Mouse (Mus musculus): Measurements from ENCODE around the gene Sp2. TPM values are rescaled to one million over a fixed set of nuclear protein-coding genes. Genes with fewer than 3 reads are reported as not detected.

The Sp2 gene
- total RNA-seq, 1 experiment from 2014 or later, result 9.8 TPM

GRCm38 (mm10) chr11:96975511-96976378 is 7.0 kb downstream of the Sp2 start:
- no peak for ATAC-seq (ENCODE audit: extremely low read depth, insufficient number of reproducible peaks, low FRiP score, poor library complexity, severe bottlenecking)

GRCm38 (mm10) chr11:96974813-96975212 is 7.9 kb downstream of the Sp2 start:
- ATAC-seq (ENCODE audit: extremely low read depth, insufficient number of reproducible peaks, low FRiP score, poor library complexity, severe bottlenecking), result peak; percentile 15; the same call in 1 of the 2 replicates

- ATAC-seq (ENCODE audit: extremely low read depth, insufficient number of reproducible peaks, low FRiP score, poor library complexity, severe bottlenecking), result no peak
Observed at GRCm38 (mm10) chr11:96973426-96973964, 9.3 kb downstream of the Sp2 start.

GRCm38 (mm10) chr11:96972906-96973305 is 9.9 kb downstream of the Sp2 start:
- ATAC-seq (ENCODE audit: extremely low read depth, insufficient number of reproducible peaks, low FRiP score, poor library complexity, severe bottlenecking), result no peak

GRCm38 (mm10) chr11:96970341-96970740 is 12.4 kb downstream of the Sp2 start:
- ATAC-seq (ENCODE audit: extremely low read depth, insufficient number of reproducible peaks, low FRiP score, poor library complexity, severe bottlenecking), result no peak

GRCm38 (mm10) chr11:96969746-96970145 is 13.0 kb downstream of the Sp2 start:
- no peak for ATAC-seq (ENCODE audit: extremely low read depth, insufficient number of reproducible peaks, low FRiP score, poor library complexity, severe bottlenecking)

- ATAC-seq (ENCODE audit: extremely low read depth, insufficient number of reproducible peaks, low FRiP score, poor library complexity, severe bottlenecking), result no peak
Observed at GRCm38 (mm10) chr11:96969280-96969722, 13.5 kb downstream of the Sp2 start.

GRCm38 (mm10) chr11:96968476-96968875 is 14.3 kb downstream of the Sp2 start:
- no peak for ATAC-seq (ENCODE audit: extremely low read depth, insufficient number of reproducible peaks, low FRiP score, poor library complexity, severe bottlenecking)

- ATAC-seq (ENCODE audit: extremely low read depth, insufficient number of reproducible peaks, low FRiP score, poor library complexity, severe bottlenecking), result no peak
Observed at GRCm38 (mm10) chr11:96967544-96968269, 15.1 kb downstream of the Sp2 start.

- ATAC-seq (ENCODE audit: extremely low read depth, insufficient number of reproducible peaks, low FRiP score, poor library complexity, severe bottlenecking), result peak; percentile 77
Observed at GRCm38 (mm10) chr11:96966914-96967543, 15.7 kb downstream of the Sp2 start.

- ATAC-seq (ENCODE audit: extremely low read depth, insufficient number of reproducible peaks, low FRiP score, poor library complexity, severe bottlenecking), result no peak
Observed at GRCm38 (mm10) chr11:96966172-96966571, 16.6 kb downstream of the Sp2 start.

- ATAC-seq (ENCODE audit: extremely low read depth, insufficient number of reproducible peaks, low FRiP score, poor library complexity, severe bottlenecking), result peak; percentile 72
Observed at GRCm38 (mm10) chr11:96963580-96963979, 19.2 kb downstream of the Sp2 start.

GRCm38 (mm10) chr11:96957061-96957805 is 25.5 kb downstream of the Sp2 start:
- no peak for ATAC-seq (ENCODE audit: extremely low read depth, insufficient number of reproducible peaks, low FRiP score, poor library complexity, severe bottlenecking)

- ATAC-seq (ENCODE audit: extremely low read depth, insufficient number of reproducible peaks, low FRiP score, poor library complexity, severe bottlenecking), result no peak
Observed at GRCm38 (mm10) chr11:96956009-96956724, 26.6 kb downstream of the Sp2 start.

GRCm38 (mm10) chr11:96955094-96955493 is 27.7 kb downstream of the Sp2 start:
- no peak for ATAC-seq (ENCODE audit: extremely low read depth, insufficient number of reproducible peaks, low FRiP score, poor library complexity, severe bottlenecking)

- no peak for ATAC-seq (ENCODE audit: extremely low read depth, insufficient number of reproducible peaks, low FRiP score, poor library complexity, severe bottlenecking)
Observed at GRCm38 (mm10) chr11:96952896-96953295, 29.9 kb downstream of the Sp2 start.

GRCm38 (mm10) chr11:96952426-96952825 is 30.3 kb downstream of the Sp2 start:
- no peak for ATAC-seq (ENCODE audit: extremely low read depth, insufficient number of reproducible peaks, low FRiP score, poor library complexity, severe bottlenecking)

GRCm38 (mm10) chr11:96950767-96951166 is 32.0 kb downstream of the Sp2 start:
- ATAC-seq (ENCODE audit: extremely low read depth, insufficient number of reproducible peaks, low FRiP score, poor library complexity, severe bottlenecking), result no peak

All from neutrophil, adult 5-6 weeks (primary cell).